Mouse (Mus musculus) left cerebral cortex, adult 11 months (tissue): ENCODE data around the gene Ctnnbip1.

Source experiments
- DNase-seq: peaks from one replicate; pipeline ENCODE4 v3.0.0; 2022; ENCODE audit warnings: low spot score

Ctnnbip1 gene

GRCm38 (mm10) chr4:149517868-149518340 is at the start of gene Ctnnbip1:
Gene Ctnnbip1 (plus strand): TSS chr4:149518236.
- peak; percentile 94 for DNase-seq

- no peak for DNase-seq
These were observed 48.5 kb upstream of the Ctnnbip1 start for GRCm38 (mm10) chr4:149469557-149469956.

GRCm38 (mm10) chr4:149475096-149475495 is 42.9 kb upstream of the Ctnnbip1 start:
- no peak for DNase-seq

DNA sequence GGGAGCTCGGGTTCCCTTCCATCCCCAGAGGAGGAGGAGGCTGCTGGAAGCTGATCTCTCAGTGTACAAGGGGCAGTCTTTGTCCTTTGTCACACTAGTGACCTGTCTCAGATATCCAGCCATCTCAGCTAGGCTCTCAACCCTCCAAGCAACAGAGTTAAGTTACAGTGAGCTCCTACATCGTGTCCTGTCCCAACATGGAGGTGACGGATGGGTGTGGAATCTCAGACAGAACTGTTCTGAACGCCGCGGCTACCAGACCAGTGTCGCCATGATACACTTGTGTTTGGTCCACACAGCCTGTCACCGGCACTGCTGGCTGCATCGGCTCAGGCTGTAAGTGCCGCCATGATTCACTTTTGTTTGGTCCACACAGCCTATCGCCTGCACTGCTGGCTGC is 41.0 kb upstream of the Ctnnbip1 start, which contains the start of gene Tmem274:
Gene Tmem274, plus strand, starts transcription at position 301 of the 400 bp plus-strand sequence.
- DNase-seq = no peak

GRCm38 (mm10) chr4:149484566-149484965 is 33.5 kb upstream of the Ctnnbip1 start:
- DNase-seq = no peak

DNA sequence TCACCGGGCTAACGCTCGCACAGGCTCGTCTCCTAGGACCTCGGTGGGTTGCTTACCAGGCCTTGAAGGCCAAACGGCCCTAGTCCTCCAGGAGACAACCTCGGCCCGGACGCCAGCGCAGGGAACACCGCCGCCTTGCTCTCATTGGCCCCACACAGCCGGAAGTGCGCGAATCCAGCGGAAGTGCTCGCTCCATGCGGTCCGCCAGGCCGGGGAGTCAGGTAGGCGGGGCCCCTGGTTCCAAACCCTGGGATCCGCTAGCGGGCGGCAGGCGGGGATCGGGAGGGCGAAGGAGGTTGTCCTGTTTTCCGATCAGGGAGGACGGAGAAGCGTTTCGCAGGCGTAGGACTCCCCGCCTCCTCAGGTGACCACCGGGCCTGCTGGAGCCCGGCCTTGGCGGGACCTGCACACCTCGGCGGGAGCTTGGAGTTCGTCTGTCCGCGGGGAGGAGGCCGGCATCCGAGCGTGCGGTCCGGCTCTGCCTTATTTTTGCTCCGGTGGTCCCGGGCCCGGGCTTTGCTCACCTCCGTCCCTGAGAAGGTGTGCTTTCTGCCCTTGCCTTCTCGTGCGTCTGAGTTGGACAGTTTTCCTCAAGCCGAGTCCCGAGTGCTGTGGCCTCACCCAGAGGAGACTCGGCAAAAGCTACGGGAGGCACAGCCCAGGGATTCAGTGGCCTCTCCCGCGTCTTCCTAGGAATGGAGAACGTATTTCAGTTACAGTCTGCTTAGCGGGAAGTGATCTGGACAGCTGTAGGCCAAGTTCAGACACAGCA is 32.8 kb upstream of the Ctnnbip1 start, which contains the start of the genes Nmnat1 and Lzic:
Gene Nmnat1, minus strand, starts transcription at position 150 of the 772 bp plus-strand sequence.
Gene Lzic, plus strand, starts transcription at position 177 of the 772 bp plus-strand sequence.
- peak; percentile 82 for DNase-seq

GRCm38 (mm10) chr4:149485825-149486206 is 32.2 kb upstream of the Ctnnbip1 start:
- no peak for DNase-seq

GRCm38 (mm10) chr4:149487729-149488128 is 30.3 kb upstream of the Ctnnbip1 start:
- DNase-seq = no peak

DNA sequence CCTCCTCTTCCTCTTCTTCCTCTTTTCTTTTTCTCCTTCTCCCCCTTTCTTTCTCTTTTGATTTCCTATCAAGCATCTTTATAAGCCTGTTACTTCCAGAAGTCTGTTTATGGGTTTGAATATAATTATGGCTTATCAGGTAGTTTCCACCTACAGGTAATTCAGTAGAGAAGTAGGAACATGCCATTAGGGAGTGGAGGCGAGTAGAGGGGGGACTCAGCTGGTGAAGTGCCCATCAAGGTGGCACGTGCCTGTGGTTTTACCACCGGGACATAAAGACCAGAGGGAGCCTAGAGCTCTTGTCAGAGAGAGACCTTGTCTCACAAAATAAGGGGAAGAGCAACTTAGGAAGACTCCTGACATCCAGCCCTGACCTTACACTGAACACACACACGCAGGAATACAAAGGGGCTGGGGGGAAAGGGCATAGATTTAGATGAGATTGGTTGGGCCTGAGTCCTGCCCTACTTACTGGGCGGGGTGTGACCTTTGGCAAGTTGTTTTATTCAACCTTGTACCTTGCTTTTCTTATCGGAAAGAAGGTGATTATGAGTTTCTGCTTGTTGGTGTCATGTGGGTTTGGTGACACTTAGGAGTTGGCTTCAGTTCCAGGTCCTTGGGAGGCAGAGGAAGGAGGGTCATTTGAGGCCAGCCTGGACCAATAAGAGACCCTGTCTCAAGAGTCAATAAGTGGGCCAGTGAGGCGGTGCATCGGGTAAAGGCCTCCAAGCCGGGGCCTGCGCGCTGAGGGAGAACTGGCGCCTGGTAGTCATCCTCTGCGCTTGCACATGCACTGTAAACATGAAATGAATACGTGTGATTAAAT is 28.4 kb upstream of the Ctnnbip1 start:
- no peak for DNase-seq

DNA sequence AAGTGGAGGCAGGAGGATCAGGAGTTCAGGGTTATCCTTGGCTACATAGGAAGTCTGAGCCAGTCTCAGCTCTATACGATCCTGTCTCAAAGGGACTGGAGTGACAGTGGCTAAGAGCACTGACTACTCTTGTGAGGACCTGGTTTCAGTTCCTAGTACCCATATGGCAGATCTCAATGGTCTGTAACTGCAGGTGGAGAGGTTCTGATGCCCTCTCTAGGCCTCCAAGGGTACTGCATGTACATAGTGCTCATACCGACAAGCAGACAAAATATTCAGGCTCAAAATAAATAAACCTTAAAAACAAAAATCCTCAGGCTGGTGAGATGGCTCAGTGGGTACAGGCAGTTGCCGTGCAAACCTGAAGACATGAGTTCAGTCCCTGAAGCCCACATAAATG is 26.9 kb upstream of the Ctnnbip1 start:
- DNase-seq = no peak

DNA sequence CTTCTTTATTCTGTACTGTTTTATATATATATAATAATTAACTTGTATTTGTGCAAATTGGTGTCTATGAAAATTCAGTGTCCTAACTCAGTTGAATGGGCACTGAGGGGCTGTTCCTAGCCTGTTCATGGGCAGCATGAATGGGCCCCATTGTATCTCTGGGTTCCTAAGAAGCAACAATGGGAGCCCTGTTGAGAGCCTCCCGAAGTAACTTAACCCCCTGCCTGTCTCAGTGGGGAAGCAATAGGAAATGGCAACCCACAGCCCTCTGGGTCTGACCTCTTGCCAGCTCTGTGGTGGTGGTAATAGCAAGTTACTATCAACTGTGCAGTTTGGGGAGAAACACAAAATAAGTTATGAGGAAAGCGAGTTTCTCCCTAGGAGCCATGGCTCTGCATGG is 21.4 kb upstream of the Ctnnbip1 start:
- peak; percentile 30 for DNase-seq

GRCm38 (mm10) chr4:149498901-149499300 is 19.1 kb upstream of the Ctnnbip1 start:
- DNase-seq = no peak

DNA sequence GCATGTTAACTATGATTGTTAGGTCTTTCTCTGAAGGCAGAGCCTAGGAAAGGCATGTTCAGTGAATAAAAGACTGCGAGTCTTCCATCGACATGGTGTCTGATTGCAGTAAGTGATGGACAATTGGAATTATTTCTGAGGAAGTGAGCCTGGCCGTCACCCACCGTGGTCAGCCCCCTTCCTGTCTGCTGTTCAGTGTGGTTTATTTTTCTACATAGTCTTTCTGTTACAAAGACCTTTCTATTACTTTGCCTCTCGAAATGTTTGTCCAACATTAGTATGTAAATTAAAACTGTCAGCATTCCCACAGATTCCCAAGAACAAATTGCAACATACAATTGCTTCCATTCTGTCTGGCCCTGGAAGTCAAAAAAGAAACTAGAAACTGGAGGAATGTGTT is 18.2 kb upstream of the Ctnnbip1 start:
- no peak for DNase-seq

DNA sequence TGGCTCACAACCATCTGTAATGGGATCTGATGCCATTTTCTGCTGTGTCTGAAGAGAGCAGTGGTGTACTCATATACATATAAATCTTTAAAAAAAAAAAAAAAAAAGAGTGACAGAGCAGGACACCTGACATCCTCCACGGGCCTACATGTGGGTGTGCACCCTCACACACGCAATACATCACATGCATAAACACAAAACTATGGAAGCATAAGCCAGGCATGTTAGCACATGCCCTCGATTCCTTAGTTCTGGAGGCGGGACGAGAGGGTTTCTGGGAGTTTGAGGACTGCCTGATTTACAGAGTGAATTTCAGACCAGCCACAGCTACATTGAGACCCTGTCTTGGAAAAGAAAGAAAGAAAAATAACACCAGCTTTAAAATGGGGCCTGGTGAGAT is 13.7 kb upstream of the Ctnnbip1 start:
- no peak for DNase-seq

DNA sequence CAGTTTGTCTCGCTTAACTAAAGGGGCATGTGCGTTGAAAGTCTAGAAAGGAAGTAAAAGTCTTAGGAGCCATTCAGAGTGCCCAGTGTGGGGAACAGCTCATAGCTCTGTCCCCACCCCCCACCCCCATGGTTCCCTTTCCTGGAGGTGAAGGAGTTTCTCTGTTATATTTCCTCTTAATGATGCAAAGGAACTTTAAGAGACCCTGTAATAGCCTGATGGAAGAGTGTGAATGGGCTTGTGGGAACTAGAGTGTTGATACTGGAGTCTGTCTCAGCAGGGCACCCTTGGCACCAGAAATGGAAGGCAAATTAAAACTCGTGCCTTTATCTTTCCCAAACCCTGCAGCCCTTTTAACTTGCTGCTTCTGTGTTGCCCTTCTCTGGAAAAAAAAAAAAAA is 13.2 kb upstream of the Ctnnbip1 start:
- no peak for DNase-seq

DNA sequence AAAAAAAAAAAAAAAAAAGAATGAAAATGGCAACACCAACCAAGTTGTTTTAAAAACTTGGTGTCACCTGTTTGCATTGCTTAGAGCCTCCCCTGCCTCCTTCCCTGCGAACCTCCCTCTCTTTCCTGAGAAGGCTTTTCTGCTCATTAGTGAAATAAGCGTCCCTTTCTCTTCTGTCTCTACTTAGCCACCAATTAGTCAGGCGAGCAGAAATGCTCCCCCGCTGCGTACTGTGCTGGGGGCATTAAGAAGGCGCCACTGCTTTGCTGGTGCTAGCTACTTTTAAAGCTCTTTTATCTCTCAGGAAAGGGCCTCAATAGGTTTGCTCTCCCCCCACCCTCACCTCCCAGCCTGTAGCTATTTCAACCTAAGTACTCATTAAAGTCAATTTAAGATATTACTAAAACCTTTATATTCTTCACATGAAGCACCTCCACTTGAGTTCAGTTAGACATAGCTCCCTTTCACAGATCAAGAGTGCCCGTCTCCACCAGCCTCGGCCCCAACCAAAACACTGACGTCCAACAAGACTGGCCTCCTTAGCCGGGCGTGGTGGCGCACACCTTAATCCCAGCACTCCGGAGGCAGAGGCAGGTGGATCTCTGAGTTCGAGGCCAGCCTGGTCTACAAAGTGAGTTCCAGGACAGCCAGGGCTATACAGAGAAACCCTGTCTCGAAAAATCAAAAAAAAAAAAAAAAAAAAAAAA is 12.6 kb upstream of the Ctnnbip1 start:
- no peak for DNase-seq

- DNase-seq = no peak
These were observed 11.1 kb upstream of the Ctnnbip1 start for GRCm38 (mm10) chr4:149506904-149507303.

GRCm38 (mm10) chr4:149511221-149511646 is 6.8 kb upstream of the Ctnnbip1 start:
- no peak for DNase-seq

DNA sequence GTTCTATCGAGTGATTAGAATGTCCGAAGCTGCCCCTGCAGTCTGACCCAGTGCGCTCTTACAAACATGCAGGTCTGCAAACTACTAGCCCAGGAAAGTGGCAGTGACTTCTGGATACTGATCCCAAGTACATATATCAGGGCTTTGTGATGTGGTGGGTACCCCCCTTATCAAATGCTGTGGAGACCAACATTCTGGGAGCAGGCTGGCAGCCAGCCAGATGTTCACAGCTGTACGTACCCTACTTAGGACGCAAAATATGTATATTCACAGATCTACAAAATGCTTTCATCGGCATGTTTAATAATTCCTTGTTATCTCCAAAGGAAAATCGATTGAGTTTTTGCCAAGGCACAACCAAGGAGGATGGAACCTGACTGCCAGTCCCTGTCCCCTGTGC is 6.0 kb upstream of the Ctnnbip1 start:
- no peak for DNase-seq

DNA sequence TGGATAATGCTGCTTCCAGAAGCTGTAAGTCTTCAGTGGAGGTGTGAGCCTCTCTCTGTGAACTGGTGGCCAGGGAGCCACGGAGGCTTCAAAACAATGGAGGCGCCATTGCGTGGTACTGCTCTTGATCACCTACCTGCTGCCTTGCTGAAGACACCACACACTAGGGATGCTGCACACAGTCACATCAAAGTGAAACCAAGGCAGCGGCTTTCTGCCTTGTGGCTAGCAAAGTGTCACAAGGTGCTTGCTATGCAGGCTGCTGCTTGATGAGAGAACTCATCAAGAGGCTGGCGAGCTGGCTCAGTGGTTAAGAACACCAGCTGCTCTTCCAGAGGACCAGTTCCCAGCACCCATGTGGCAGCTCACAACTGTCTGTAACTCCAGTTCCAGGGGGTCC is 2.3 kb upstream of the Ctnnbip1 start:
- no peak for DNase-seq

DNA sequence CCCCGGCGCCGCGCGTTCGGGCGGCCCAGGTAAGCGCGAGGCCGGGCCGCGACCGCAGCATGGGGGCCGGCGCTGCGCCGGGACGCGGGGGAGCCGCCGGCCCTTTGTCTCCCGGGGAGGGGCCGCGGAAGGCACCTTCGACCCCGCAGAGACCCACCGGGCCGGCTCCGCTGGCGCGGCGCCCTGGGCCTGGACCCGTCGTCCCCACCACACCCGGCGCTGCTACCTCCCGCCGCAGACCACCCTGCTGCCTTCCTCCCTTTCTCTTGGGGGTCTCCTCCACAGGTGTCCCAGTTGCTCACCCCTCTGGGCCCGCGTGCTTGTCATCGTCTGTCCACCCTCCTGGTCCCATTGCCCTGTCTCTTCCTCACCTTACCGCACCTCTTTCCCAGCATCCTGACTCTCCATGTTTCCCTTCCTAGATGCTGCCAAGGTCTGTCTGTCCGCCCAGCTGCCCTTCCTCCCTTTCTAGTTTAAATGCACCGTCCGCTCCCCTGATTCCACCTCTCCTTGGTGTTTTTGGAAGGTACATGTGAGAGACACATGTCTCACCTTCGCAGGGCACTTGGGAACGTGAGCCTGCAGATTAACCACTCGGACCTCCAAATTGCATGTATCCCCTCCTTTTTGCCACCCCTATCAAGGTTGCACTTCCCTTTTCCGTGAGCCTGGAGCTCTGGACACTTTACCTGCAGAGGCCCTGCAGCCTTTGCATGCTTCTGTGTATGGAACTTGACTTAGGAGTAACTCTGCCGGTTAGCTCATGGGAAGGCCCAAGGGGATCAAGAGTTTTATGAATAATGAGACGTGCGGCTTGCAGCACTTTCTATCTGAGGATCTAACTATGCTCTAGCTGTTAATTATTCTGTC is 550 bp downstream of the Ctnnbip1 start:
- DNase-seq = no peak
